Mouse (Mus musculus) lung, adult 2 months (tissue): ENCODE data around the gene Dda1. TPM values are rescaled to one million over a fixed set of nuclear protein-coding genes. Genes with fewer than 3 reads are reported as not detected.

Experiments
- DNase-seq: peaks from one replicate; pipeline ENCODE4 v3.0.0; 2022
- H3K4me1 ChIP-seq: fragments of 200-500 bp; 2 replicates; pipeline ENCODE4 v1.6.1; 2011; ENCODE audit warnings: low read length; ENCODE audit not compliant: control insufficient read depth, insufficient read depth
- H3K4me3 ChIP-seq: fragments of 200-500 bp; replicated peaks from 2 replicates; pipeline ENCODE3; 2011; ENCODE audit warnings: low read depth, mild to moderate bottlenecking, control low read depth, low read length; ENCODE audit errors: extremely low read depth
- CTCF ChIP-seq: fragments of 200-500 bp; IDR thresholded peaks from 2 replicates; pipeline ENCODE4 v1.5.1; 2011; ENCODE audit warnings: mild to moderate bottlenecking, low read length, control low read depth; ENCODE audit not compliant: insufficient read depth
- POLR2A ChIP-seq: fragments of 200-500 bp; IDR thresholded peaks from 2 replicates; pipeline ENCODE4 v1.6.1; 2011; ENCODE audit warnings: low read depth, mild to moderate bottlenecking, control low read depth, low read length, borderline replicate concordance; ENCODE audit errors: extremely low read depth
- WGBS: fragments of 180-500 bp; shearing (Covaris S2); methylation state at CpG from one replicate; pipeline ENCODE4 v1.1.7; 2018; 5-methylcytosine and 5-hydroxymethylcytosine counted together
- polyA plus RNA-seq: library from polyadenylated mRNA; depleted of rRNA; stranded (reverse); fragments of >200 nt; gene quantifications from 2 replicates; pipeline ENCODE4 v1.2.3, GENCODE M21; 2012

The Dda1 gene
- polyA plus RNA-seq, 1 experiment, result 85.9 TPM

GRCm38 (mm10) chr8:71474785-71475701 lies 6.0 kb downstream of the Dda1 start:
- no peak for DNase-seq
- Histone ChIP-seq H3K4me3 (no peak overlapping the region), H3K4me1 (peaks cover 9% of the 10 kb centered on the region)
- 86% methylated on average over 25 of the region's 25 CpGs for WGBS
- TF ChIP-seq CTCF, result no peak
- 0 out of 2 replicates have a peak, but pooled peaks have one; percentile 11 for TF ChIP-seq POLR2A

- 31% methylated on average over 4 of the region's 4 CpGs for WGBS
- Histone ChIP-seq H3K4me1 (peaks cover 3% of the 10 kb centered on the region; the same call in 1 of the 2 replicates), H3K4me3 (no peak overlapping the region)
- TF ChIP-seq POLR2A (no peak), CTCF (no peak)
- DNase-seq, result no peak
Measured at GRCm38 (mm10) chr8:71475702-71476075, 6.7 kb downstream of the Dda1 start.

- peak overlapping the region; percentile 70 for H3K4me3 ChIP-seq
- peaks cover 3% of the 10 kb centered on the region; the same call in 1 of the 2 replicates for H3K4me1 ChIP-seq
- WGBS, result under 1% methylated on average over 119 of the region's 121 CpGs
- DNase-seq, result peak; percentile 77
- TF ChIP-seq POLR2A (no peak), CTCF (no peak)
Measured at GRCm38 (mm10) chr8:71476099-71476940, 7.3 kb downstream of the Dda1 start.

GRCm38 (mm10) chr8:71477196-71477845 lies 8.3 kb downstream of the Dda1 start:
- DNase-seq, result no peak
- WGBS, result 65% methylated on average over 14 of the region's 14 CpGs
- Histone ChIP-seq H3K4me3 (no peak overlapping the region), H3K4me1 (peaks cover 3% of the 10 kb centered on the region; the same call in 1 of the 2 replicates)
- TF ChIP-seq POLR2A, result no peak
- peak; percentile 26; the same call in 1 of the 2 replicates for TF ChIP-seq CTCF

GRCm38 (mm10) chr8:71478943-71479342 lies 9.9 kb downstream of the Dda1 start:
- 92% methylated on average over 11 of the region's 11 CpGs for WGBS

GRCm38 (mm10) chr8:71483932-71484331 lies 14.9 kb downstream of the Dda1 start:
- DNase-seq, result peak; percentile 30
- Histone ChIP-seq H3K4me3 (no peak overlapping the region), H3K4me1 (peaks cover 12% of the 10 kb centered on the region)
- WGBS, result 70% methylated on average over 8 of the region's 8 CpGs
- TF ChIP-seq CTCF, result no peak
- TF ChIP-seq POLR2A, result no peak

More at GRCm38 (mm10) chr8:71478943-71479342, 9.9 kb downstream of the Dda1 start:
- no peak for DNase-seq
- peaks cover 3% of the 10 kb centered on the region; the same call in 1 of the 2 replicates for H3K4me1 ChIP-seq
- no peak for TF ChIP-seq POLR2A
- no peak for TF ChIP-seq CTCF
- H3K4me3 ChIP-seq, result no peak overlapping the region

- no peak for TF ChIP-seq POLR2A
- TF ChIP-seq CTCF, result no peak
- WGBS, result 94% methylated on average over 19 of the region's 19 CpGs
- DNase-seq, result no peak
- Histone ChIP-seq H3K4me1 (peaks cover 19% of the 10 kb centered on the region), H3K4me3 (no peak overlapping the region)
Measured at GRCm38 (mm10) chr8:71484736-71485135, 15.7 kb downstream of the Dda1 start.

- peaks cover 19% of the 10 kb centered on the region for H3K4me1 ChIP-seq
- peak; percentile 74 for DNase-seq
- H3K4me3 ChIP-seq, result peak within 1 kb of the TSS; percentile 74
- 6% methylated on average over 58 of the region's 58 CpGs for WGBS
- TF ChIP-seq POLR2A (peak; percentile 31; the same call in 1 of the 2 replicates), CTCF (no peak)
Measured at GRCm38 (mm10) chr8:71485142-71486135, 16.4 kb downstream of the Dda1 start, which contains the start of gene Ano8. Ano8 (minus strand) TSS chr8:71485963.
